Mouse (Mus musculus) frontal cortex, postnatal 10 days (tissue): ENCODE measurements around the gene Cytl1.

Experiments
- DNase-seq, 2 experiments: peaks; one replicate each; pipeline ENCODE4 v3.0.0; 2022; ENCODE audit warnings: low spot score in 2 of 2, mixed read lengths in 1 of 2

Cytl1 gene

DNA sequence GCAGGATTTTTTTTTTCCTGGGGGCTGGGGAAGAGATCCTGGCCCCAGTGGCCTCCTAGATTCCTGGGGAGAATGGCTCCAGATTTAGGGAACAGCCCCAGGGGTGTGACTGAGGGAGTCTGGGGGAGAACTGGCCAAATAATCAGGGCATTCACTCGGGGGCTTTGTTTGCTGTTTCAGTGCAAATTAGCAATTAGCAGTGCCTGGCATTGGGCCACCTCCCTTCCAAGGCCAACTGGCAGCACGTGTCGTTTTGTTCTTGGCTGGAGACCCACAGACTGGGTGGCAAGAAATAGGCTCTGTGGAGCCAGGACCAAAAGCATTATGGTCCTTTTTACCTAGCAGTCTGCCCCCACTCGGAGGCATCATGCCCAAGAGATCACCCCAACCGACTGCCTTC, 33.7 kb downstream of the Cytl1 start:
- peak; percentile 80 to 81 for DNase-seq

DNA sequence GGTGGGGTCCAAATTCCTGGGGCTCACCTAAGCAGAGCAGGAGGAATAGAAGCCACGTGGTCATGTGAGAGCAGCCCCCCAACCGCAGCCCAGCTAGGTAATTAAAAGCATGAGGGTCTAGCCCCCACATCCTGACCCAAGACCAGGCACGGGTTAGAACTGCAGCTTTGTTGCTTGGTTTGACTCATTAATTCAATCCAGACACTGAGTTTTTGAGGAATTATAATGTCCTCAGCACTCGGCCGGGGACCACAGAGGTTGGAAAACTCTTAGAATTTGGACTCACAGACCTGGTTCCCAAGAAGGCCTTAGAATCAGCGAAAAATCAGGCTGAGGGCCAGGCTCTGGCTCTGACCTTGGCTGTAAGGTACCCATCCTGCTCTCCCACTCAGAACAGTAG, 35.6 kb downstream of the Cytl1 start:
- DNase-seq: no peak

DNA sequence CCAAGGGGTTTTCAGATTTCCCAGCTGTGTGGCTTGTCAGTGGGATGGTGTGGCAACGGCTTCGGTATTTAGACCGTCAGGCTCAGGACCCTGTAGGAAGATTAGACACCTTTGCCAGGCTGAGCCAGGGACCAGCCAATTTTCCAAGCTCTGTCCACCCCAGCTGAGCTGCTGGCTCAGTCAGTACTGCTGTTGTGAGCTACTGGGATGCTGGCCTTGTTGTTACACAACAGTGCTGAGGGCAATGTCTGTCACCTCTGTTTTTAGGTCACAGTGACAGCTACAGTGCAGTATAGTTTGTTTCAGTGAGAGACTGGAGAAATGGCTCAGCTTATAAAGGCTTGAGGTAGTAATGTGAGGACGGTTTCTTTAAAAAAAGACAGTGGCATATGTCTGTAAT, 38.7 kb downstream of the Cytl1 start:
- no peak for DNase-seq

DNA sequence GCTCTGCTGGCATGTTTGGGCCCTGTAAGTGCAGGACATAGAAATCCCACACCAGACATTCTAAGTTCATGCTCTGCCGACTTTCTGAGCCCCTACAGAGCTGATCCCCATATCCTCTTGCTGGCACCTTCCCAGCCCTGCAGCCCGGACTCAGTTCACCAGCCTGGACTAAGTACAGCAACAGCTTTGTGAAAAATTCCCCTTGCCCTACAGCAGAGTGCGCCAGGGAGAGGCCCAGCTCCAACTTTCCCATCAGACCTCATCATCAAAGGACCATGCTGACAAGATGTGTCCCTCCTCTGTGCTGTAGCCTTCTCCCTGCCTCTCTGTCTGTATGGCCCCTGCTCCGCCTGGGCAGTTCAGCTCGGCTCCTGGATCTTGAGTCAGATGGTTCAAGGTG, 40.4 kb downstream of the Cytl1 start:
- DNase-seq: no peak

DNA sequence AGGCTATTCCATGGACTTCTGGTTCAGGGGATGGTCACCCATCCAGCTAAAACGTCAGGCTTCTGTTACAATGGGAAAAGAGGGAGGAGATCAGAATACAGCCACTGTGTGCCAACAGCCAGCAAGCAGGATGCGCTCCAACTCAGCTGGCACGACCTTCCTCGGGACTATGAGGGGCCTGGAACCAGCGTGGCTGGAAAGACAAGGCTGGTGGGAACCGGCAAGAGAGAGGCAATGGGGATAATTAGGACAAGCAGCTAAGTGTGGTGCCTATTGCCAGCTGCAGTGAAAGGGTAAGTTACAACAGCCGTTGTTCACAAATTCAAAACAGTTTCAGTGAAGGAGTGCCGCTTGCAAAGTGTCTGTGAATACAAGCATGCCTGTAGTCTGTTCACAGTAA, 48.0 kb downstream of the Cytl1 start:
- peak; percentile 23 to 26 for DNase-seq

DNA sequence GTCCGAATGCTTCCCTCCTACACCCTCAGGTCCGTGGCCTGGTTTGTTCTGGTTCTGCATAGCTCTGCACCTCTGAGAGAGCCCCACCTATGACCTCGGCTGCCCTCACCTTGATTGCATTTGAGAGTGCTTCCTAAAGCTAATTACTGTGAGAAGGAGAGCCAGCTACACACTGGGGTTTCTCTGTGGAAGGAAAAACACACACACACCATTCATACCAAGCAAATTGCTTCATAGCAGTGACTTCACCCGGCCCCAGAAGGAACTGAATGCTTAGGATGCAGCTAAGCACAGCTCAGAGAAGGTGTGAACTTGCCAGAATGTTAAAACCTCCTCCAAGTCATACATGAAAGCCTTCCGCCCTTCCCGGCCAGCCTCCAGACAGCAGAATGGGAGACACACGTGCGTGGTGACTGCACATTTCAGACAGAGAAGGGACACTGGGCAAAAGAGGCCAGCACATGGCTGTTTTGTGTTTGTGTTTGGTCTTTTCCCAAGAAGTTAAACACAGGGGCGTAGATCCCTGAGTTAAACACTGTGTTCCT, 49.6 kb downstream of the Cytl1 start:
- no peak for DNase-seq
